Mouse (Mus musculus): ENCODE data around the gene Gm20547. TPM values are rescaled to one million over a fixed set of nuclear protein-coding genes. Genes with fewer than 3 reads are reported as not detected.

Gm20547 gene
- polyA plus RNA-seq, 1 experiment = 0.04 TPM

Other genes with a start within 250 kb of the Gm20547 start
- gene Fkbpl, start 237.3 kb downstream of the Gm20547 start, polyA plus RNA-seq (2012; rRNA removed) = 4.6 and 7.2 TPM in 2 replicates
- gene Atf6b, start 234.9 kb downstream of the Gm20547 start, polyA plus RNA-seq (2012; rRNA removed) = 39.2 and 42.1 TPM in 2 replicates
- gene Tnxb, start 211.5 kb downstream of the Gm20547 start, polyA plus RNA-seq (2012; rRNA removed) = 74.4 and 93.5 TPM in 2 replicates
- 55.7 and 73.2 TPM in 2 replicates for gene C4b, start 138.2 kb downstream of the Gm20547 start, polyA plus RNA-seq (2012; rRNA removed)
- gene Cyp21a1, start 77.5 kb downstream of the Gm20547 start, polyA plus RNA-seq (2012; rRNA removed) = not detected in 2 replicates
- gene Stk19, start 45.1 kb downstream of the Gm20547 start, polyA plus RNA-seq (2012; rRNA removed) = 37.0 and 47.5 TPM in 2 replicates
- gene Dxo, start 45.0 kb downstream of the Gm20547 start, polyA plus RNA-seq (2012; rRNA removed) = 32.3 and 45.6 TPM in 2 replicates
- gene Skiv2l, start 31.8 kb downstream of the Gm20547 start, polyA plus RNA-seq (2012; rRNA removed) = 50.3 and 58.0 TPM in 2 replicates
- gene Nelfe, start 31.7 kb downstream of the Gm20547 start, polyA plus RNA-seq (2012; rRNA removed) = 50.4 and 50.6 TPM in 2 replicates
- 35.7 and 41.6 TPM in 2 replicates for gene Cfb, start 19.5 kb downstream of the Gm20547 start, polyA plus RNA-seq (2012; rRNA removed)
- gene Zbtb12, start 2.6 kb downstream of the Gm20547 start, polyA plus RNA-seq (2012; rRNA removed) = 6.6 and 8.5 TPM in 2 replicates
- 43.0 and 45.6 TPM in 2 replicates for gene C2, start 16.2 kb upstream of the Gm20547 start, polyA plus RNA-seq (2012; rRNA removed)
- 124 and 129 TPM in 2 replicates for gene Ehmt2, start 16.4 kb upstream of the Gm20547 start, polyA plus RNA-seq (2012; rRNA removed)
- gene Slc44a4, start 32.4 kb upstream of the Gm20547 start, polyA plus RNA-seq (2012; rRNA removed) = 4.5 and 5.1 TPM in 2 replicates
- 27.9 and 32.0 TPM in 2 replicates for gene Neu1, start 49.2 kb upstream of the Gm20547 start, polyA plus RNA-seq (2012; rRNA removed)
- gene Hspa1b, start 77.2 kb upstream of the Gm20547 start, polyA plus RNA-seq (2012; rRNA removed) = 100 and 116 TPM in 2 replicates
- not detected in 2 replicates for gene Gm20481, start 87.9 kb upstream of the Gm20547 start, polyA plus RNA-seq (2012; rRNA removed)
- 52.7 and 54.4 TPM in 2 replicates for gene Hspa1a, start 90.1 kb upstream of the Gm20547 start, polyA plus RNA-seq (2012; rRNA removed)
- gene Hspa1l, start 90.7 kb upstream of the Gm20547 start, polyA plus RNA-seq (2012; rRNA removed) = 0.47 and 0.54 TPM in 2 replicates
- gene Lsm2, start 99.8 kb upstream of the Gm20547 start, polyA plus RNA-seq (2012; rRNA removed) = 47.8 and 58.4 TPM in 2 replicates
- gene Vars, start 118.9 kb upstream of the Gm20547 start, polyA plus RNA-seq (2012; rRNA removed) = 49.8 and 53.0 TPM in 2 replicates
- gene Vwa7, start 134.5 kb upstream of the Gm20547 start, polyA plus RNA-seq (2012; rRNA removed) = 5.2 and 6.1 TPM in 2 replicates
- 0.77 and 0.81 TPM in 2 replicates for gene Sapcd1, start 146.0 kb upstream of the Gm20547 start, polyA plus RNA-seq (2012; rRNA removed)
- gene Msh5, start 164.7 kb upstream of the Gm20547 start, polyA plus RNA-seq (2012; rRNA removed) = 1.2 and 1.4 TPM in 2 replicates
- 149 and 191 TPM in 2 replicates for gene Clic1, start 167.9 kb upstream of the Gm20547 start, polyA plus RNA-seq (2012; rRNA removed)
- 60.5 and 68.6 TPM in 2 replicates for gene Ddah2, start 177.0 kb upstream of the Gm20547 start, polyA plus RNA-seq (2012; rRNA removed)
- gene Ly6g6c, start 183.3 kb upstream of the Gm20547 start, polyA plus RNA-seq (2012; rRNA removed) = 0.26 and 0.37 TPM in 2 replicates
- gene Mpig6b, start 184.1 kb upstream of the Gm20547 start, polyA plus RNA-seq (2012; rRNA removed) = 0.44 and 0.48 TPM in 2 replicates
- gene Ly6g6e, start 194.9 kb upstream of the Gm20547 start, polyA plus RNA-seq (2012; rRNA removed) = 9.5 and 12.9 TPM in 2 replicates
- gene Ly6g6d, start 196.0 kb upstream of the Gm20547 start, polyA plus RNA-seq (2012; rRNA removed) = 5.4 and 5.8 TPM in 2 replicates
- 0.15 TPM in 1 of 2 replicates, not detected in the other for gene Ly6g6f, start 203.6 kb upstream of the Gm20547 start, polyA plus RNA-seq (2012; rRNA removed)
- 104 and 114 TPM in 2 replicates for gene Abhd16a, start 207.2 kb upstream of the Gm20547 start, polyA plus RNA-seq (2012; rRNA removed)
- gene Ly6g5c, start 226.2 kb upstream of the Gm20547 start, polyA plus RNA-seq (2012; rRNA removed) = not detected in 2 replicates
- 1.0 and 1.2 TPM in 2 replicates for gene Ly6g5b, start 233.4 kb upstream of the Gm20547 start, polyA plus RNA-seq (2012; rRNA removed)
- gene Gpank1, start 239.4 kb upstream of the Gm20547 start, polyA plus RNA-seq (2012; rRNA removed) = 16.2 and 19.3 TPM in 2 replicates
- 116 and 122 TPM in 2 replicates for gene Csnk2b, start 240.0 kb upstream of the Gm20547 start, polyA plus RNA-seq (2012; rRNA removed)
- 10.2 and 12.6 TPM in 2 replicates for gene D17H6S53E, start 244.3 kb upstream of the Gm20547 start, polyA plus RNA-seq (2012; rRNA removed)

Data from urinary bladder, adult 2 months (tissue).